14 mouse cellular contexts compared by ENCODE assay signal in the genomic region with DNA sequence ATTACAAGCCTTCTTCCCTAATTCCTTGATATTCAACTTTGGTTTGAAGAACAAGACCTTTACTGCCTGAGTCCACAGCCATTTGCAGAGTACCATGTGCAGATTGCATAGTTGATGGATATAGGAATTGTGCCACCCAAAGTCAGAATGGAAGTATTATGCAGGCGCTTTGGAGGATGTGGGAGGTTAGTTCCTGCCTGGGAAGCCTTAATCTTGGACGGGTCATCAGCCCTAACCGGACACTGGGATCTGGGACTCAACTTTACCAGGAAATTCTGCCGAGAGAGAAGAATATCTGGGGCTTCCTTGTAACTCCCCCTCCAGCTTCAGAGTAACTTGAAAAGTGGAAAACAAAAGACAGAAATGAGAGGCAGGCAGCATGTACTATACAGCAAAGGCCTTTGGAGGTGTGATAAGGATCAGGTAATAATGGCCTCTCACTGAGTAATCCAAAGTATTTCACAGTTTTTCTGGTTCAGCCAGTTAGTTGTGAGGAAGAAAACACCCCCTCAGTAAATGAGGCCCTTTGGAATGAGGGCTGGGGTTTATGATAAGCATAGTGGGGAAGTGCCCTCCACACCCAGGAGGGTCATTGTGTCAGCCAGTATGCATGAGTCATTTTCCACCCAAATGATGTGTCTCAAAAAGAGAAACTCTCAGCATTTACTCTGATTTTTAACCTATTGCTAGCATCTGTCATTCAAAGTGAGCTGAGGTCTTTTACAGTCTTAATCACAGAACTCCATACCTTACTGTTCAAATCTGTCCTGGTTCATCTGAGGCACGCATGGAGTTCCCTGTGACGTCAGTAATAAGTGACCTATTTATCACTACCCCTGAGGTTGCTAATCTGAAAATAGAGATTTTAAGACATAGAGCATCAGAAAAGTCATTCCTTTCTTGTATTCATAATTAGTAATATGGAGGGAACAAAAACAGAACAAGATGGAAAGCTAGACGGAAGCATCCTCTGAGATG.
DNase-seq lines count a peak whose midpoint lies in the region; ATAC-seq and TF ChIP-seq lines count a peak whose summit lies in the region.
"Had no signal": no experiment of that assay in that cellular context is flagged by ENCODE, and none has a peak within 500 bp of the region (broad histone marks: within the 10 kb centered on the region; RNA-seq: fewer than 3 reads in every experiment).

No protein-coding gene starts in this region.

- no peak for DNase-seq in kidney, adult 18-20 months
- DNase-seq in CH12.LX (ENCODE audit: extremely low read depth): no peak
- no peak for DNase-seq in intestine, embryonic 14.5 days (ENCODE audit: low spot score)
- no peak for DNase-seq in layer of hippocampus, adult 18-20 months (ENCODE audit: low spot score in 2 of 2)
- DNase-seq in adrenal gland, postnatal 25 days: no peak
- DNase-seq: adrenal gland, adult 2 months; embryo, embryonic 11 days had no signal

- WGBS in kidney, embryonic 15.5 days: 66% methylated on average over 7 of the region's 7 CpGs
- WGBS in intestine, embryonic 14.5 days: 67% methylated on average over 7 of the region's 7 CpGs
- WGBS in hindbrain, embryonic 12.5 days: 84% methylated on average over 7 of the region's 7 CpGs

- H3K9me3 ChIP-seq in kidney, embryonic 15.5 days (replicated peaks): no peaks in the 10 kb centered on the region
- no peaks in the 10 kb centered on the region for H3K9me3 ChIP-seq in CH12.LX (replicated peaks; ENCODE audit: low read length)
- H3K9me3 ChIP-seq in intestine, embryonic 14.5 days (ENCODE audit: control insufficient read depth, low read length): no peaks in the 10 kb centered on the region
- H3K9me3 ChIP-seq in hindbrain, embryonic 12.5 days (replicated peaks): no peaks in the 10 kb centered on the region
- H3K9me3 ChIP-seq: forebrain, embryonic 10.5 days; limb, embryonic 13.5 days; midbrain, embryonic 13.5 days had no signal

- TF ChIP-seq EP300 in CH12.LX (IDR thresholded peaks at IDR 0.05; ENCODE audit: low read length): peak; percentile 53; the same call in 1 of the 2 replicates

- H3K27me3 ChIP-seq in kidney, embryonic 15.5 days: no peaks in the 10 kb centered on the region
- H3K27me3 ChIP-seq in CH12.LX (replicated peaks): no peaks in the 10 kb centered on the region
- no peaks in the 10 kb centered on the region for H3K27me3 ChIP-seq in intestine, embryonic 14.5 days (replicated peaks; ENCODE audit: control insufficient read depth, insufficient read depth, low read length)
- H3K27me3 ChIP-seq in hindbrain, embryonic 12.5 days: no peaks in the 10 kb centered on the region
- H3K27me3 ChIP-seq: limb, embryonic 13.5 days; midbrain, embryonic 13.5 days had no signal

- no peaks in the 10 kb centered on the region for H3K36me3 ChIP-seq in kidney, embryonic 15.5 days
- no peaks in the 10 kb centered on the region for H3K36me3 ChIP-seq in CH12.LX (replicated peaks in 1 of 2; ENCODE audit: control insufficient read depth in 1 of 2, insufficient read depth in 1 of 2, low read length in 1 of 2)
- no peaks in the 10 kb centered on the region for H3K36me3 ChIP-seq in intestine, embryonic 14.5 days (ENCODE audit: control insufficient read depth, insufficient read depth, low read length)
- H3K36me3 ChIP-seq in hindbrain, embryonic 12.5 days: no peaks in the 10 kb centered on the region
- H3K36me3 ChIP-seq: forebrain, embryonic 10.5 days; limb, embryonic 13.5 days; midbrain, embryonic 13.5 days had no signal

- in situ Hi-C loops in CH12.LX (cut with MboI; ENCODE audit: low pct_ligation_motif_present, low pct_unique_long_range_greater_than_20kb, low sequenced_read_pairs): loop anchor here (5.0 kb wide), 1 partner anchor 37 kb away; no protein-coding TSS in a partner anchor

- H3K4me3 ChIP-seq in kidney, embryonic 15.5 days (replicated peaks): no peak overlapping the region
- H3K4me3 ChIP-seq in CH12.LX (replicated peaks in 1 of 3; ENCODE audit: low read depth in 2 of 3, low read length in 2 of 3, poor library complexity in 1 of 3): no peak overlapping the region
- no peak overlapping the region for H3K4me3 ChIP-seq in intestine, embryonic 14.5 days (ENCODE audit: low read depth, low read length)
- no peak overlapping the region for H3K4me3 ChIP-seq in hindbrain, embryonic 12.5 days
- H3K4me3 ChIP-seq: forebrain, embryonic 10.5 days; limb, embryonic 13.5 days; midbrain, embryonic 13.5 days had no signal

- no peak for TF ChIP-seq RAD21 in CH12.LX (IDR thresholded peaks at IDR 0.05; ENCODE audit: low read depth, low read length)

- 0 out of 2 replicates have a peak overlapping the region, but pooled peaks have one; percentile 19 for H3K27ac ChIP-seq in kidney, embryonic 15.5 days
- H3K27ac ChIP-seq in CH12.LX (ENCODE audit: insufficient read depth, low read depth): no peak overlapping the region
- H3K27ac ChIP-seq in intestine, embryonic 14.5 days (ENCODE audit: low read depth): peak overlapping the region; percentile 45; the same call in 1 of the 2 replicates
- no peak overlapping the region for H3K27ac ChIP-seq in hindbrain, embryonic 12.5 days
- H3K27ac ChIP-seq: forebrain, embryonic 10.5 days; limb, embryonic 13.5 days; midbrain, embryonic 13.5 days had no signal

- dilution Hi-C loops in CH12.LX (cut with MboI; ENCODE audit: extremely low pct_ligation_motif_present, extremely low pct_unique_long_range_greater_than_20kb, low sequenced_read_pairs): no loop called here

- TF ChIP-seq POLR2A in CH12.LX (IDR thresholded peaks at IDR 0.05; ENCODE audit: low read depth, low read length): no peak

- no peak overlapping the region for H3K4me2 ChIP-seq in kidney, embryonic 15.5 days
- no peak overlapping the region for H3K4me2 ChIP-seq in CH12.LX (ENCODE audit: insufficient read depth, low read depth, poor library complexity, severe bottlenecking)
- no peak overlapping the region for H3K4me2 ChIP-seq in intestine, embryonic 14.5 days (ENCODE audit: low read length)
- no peak overlapping the region for H3K4me2 ChIP-seq in hindbrain, embryonic 12.5 days (replicated peaks)
- H3K4me2 ChIP-seq: limb, embryonic 13.5 days; midbrain, embryonic 13.5 days had no signal

- H3K79me2 ChIP-seq in CH12.LX (replicated peaks; ENCODE audit: control insufficient read depth, extremely low read depth, insufficient read depth, poor library complexity, severe bottlenecking): no peaks in the 10 kb centered on the region

- no peak for ATAC-seq in kidney, embryonic 15.5 days (replicated peaks; ENCODE audit: low FRiP score)
- ATAC-seq in intestine, embryonic 14.5 days (replicated peaks; ENCODE audit: low FRiP score, low TSS enrichment, low read depth): peak; percentile 95
- peak; percentile 52 for ATAC-seq in megakaryocyte progenitor cell, adult 5-6 weeks (replicated peaks; ENCODE audit: poor library complexity)
- ATAC-seq in hindbrain, embryonic 12.5 days (ENCODE audit: low FRiP score): no peak
- ATAC-seq: hindbrain, embryonic 16.5 days; midbrain, embryonic 13.5 days had no signal

- H3K4me1 ChIP-seq in kidney, embryonic 15.5 days: no peaks in the 10 kb centered on the region
- peaks cover 2 to 14% of the 10 kb centered on the region in 2 experiments; a peak in 2 of 4 replicates for H3K4me1 ChIP-seq in CH12.LX (ENCODE audit: control insufficient read depth in 1 of 2, insufficient read depth in 2 of 2)
- H3K4me1 ChIP-seq in intestine, embryonic 14.5 days (replicated peaks; ENCODE audit: control insufficient read depth, insufficient read depth, low read length): no peaks in the 10 kb centered on the region
- H3K4me1 ChIP-seq in hindbrain, embryonic 12.5 days: no peaks in the 10 kb centered on the region
- H3K4me1 ChIP-seq: forebrain, embryonic 10.5 days; limb, embryonic 13.5 days; midbrain, embryonic 13.5 days had no signal

- H3K9ac ChIP-seq in kidney, embryonic 15.5 days: no peak overlapping the region
- no peak overlapping the region for H3K9ac ChIP-seq in CH12.LX (ENCODE audit: insufficient read depth, low read depth)
- no peak overlapping the region for H3K9ac ChIP-seq in intestine, embryonic 14.5 days (ENCODE audit: low read length)
- H3K9ac ChIP-seq in hindbrain, embryonic 12.5 days: no peak overlapping the region
- H3K9ac ChIP-seq: limb, embryonic 13.5 days; midbrain, embryonic 13.5 days had no signal

- no peak for TF ChIP-seq CTCF in CH12.LX (conservative IDR thresholded peaks at IDR 0.05 in 1 of 2, IDR thresholded peaks at IDR 0.05 in 1 of 2; ENCODE audit: low read depth in 2 of 2, low read length in 2 of 2)

TF ChIP-seq in CH12.LX, 34 proteins besides CTCF, POLR2A, EP300 and RAD21:
- TF ChIP-seq JUND (conservative IDR thresholded peaks at IDR 0.05; ENCODE audit: low read depth, low read length) (0 out of 2 replicates have a peak, but pooled peaks have one; percentile 25), JUN (IDR thresholded peaks at IDR 0.05; ENCODE audit: insufficient read depth, low read depth, low read length) (peak; percentile 38; the same call in 1 of the 2 replicates), IRF4 (IDR thresholded peaks at IDR 0.05; ENCODE audit: low read depth, low read length) (peak; percentile 56), RCOR1 (conservative IDR thresholded peaks at IDR 0.05; ENCODE audit: low read depth, low read length) (no peak), BHLHE40 (IDR thresholded peaks at IDR 0.05; ENCODE audit: low read depth, low read length) (no peak), ETS1 (conservative IDR thresholded peaks at IDR 0.05; ENCODE audit: low read depth, low read length) (peak; percentile 38), PAX5 (IDR thresholded peaks at IDR 0.05; ENCODE audit: low read length) (no peak), MAFK (IDR thresholded peaks at IDR 0.05; ENCODE audit: insufficient replicate concordance, low read length) (no peak), MEF2A (IDR thresholded peaks at IDR 0.05; ENCODE audit: borderline replicate concordance, low read depth, low read length) (no peak), SIN3A (IDR thresholded peaks at IDR 0.05; ENCODE audit: low read length) (no peak)
TF ChIP-seq in CH12.LX: peak in this region for 4.

Comparison
In these comparisons a context has a peak if more than half of its experiments do, and no peak if none do; other contexts are left out.
1. ATAC-seq: peak in intestine, embryonic 14.5 days (single experiment) and megakaryocyte progenitor cell, adult 5-6 weeks (single experiment); none in kidney, embryonic 15.5 days (single experiment) and hindbrain, embryonic 12.5 days (single experiment).
2. H3K27ac ChIP-seq: peak in kidney, embryonic 15.5 days (single experiment) and intestine, embryonic 14.5 days (single experiment); none in CH12.LX (single experiment) and hindbrain, embryonic 12.5 days (single experiment).